Mouse (Mus musculus) urinary bladder, postnatal 25 days (tissue): ENCODE results near the gene Usp22.
"Not testable (repeated sequence)": the region's sequence is repeated elsewhere in the genome, so short reads cannot be mapped to it uniquely, and the experiment has no call there.

Experiments used
- DNase-seq: peaks from one replicate; pipeline ENCODE4 v3.0.0; 2022; ENCODE audit warnings: low spot score

Gene Usp22

DNA sequence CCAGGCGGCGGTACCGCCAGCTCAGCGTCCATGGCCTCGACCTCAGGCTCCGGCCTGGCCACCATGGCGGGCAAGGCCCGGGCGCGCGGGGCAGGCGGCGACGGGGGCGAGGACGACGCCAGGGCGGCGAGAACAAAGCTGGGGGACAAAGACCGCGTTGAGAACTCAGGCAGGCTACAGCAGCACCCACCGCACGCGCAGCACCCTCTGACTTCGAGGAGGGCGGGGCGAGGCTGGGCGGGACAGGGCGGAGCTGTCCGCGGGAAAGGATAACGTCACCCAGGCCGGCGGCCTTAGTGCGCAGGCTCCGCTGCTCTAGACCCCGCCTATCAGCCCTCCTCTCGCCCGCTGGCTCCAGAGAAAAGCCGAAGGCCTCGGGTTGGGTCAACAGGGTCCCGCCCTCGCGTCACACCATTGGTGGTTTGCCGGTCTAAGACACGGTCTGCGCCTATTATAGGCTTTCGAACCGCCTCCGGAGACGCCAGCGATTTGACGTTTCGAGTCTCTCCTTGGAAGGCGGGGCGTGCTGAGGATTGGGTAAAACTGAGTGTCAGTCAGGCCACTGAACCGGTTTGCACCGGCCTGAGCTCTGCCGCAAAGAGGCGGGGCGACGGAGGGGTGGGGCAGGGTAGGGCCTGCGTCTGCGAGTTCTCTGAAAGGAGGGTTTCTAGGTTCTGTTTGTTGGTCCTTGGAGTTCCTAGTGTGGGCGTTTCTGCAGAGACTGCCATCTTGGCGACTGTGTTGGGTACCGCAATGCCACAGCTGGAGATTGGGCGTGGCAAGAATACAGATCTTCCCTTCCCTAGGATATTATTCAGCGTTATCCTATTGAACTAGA lies at the start of gene Usp22:
Usp22 (minus strand) TSS at position 235 of the 838 bp plus-strand sequence.
- DNase-seq, result peak; percentile 96

DNA sequence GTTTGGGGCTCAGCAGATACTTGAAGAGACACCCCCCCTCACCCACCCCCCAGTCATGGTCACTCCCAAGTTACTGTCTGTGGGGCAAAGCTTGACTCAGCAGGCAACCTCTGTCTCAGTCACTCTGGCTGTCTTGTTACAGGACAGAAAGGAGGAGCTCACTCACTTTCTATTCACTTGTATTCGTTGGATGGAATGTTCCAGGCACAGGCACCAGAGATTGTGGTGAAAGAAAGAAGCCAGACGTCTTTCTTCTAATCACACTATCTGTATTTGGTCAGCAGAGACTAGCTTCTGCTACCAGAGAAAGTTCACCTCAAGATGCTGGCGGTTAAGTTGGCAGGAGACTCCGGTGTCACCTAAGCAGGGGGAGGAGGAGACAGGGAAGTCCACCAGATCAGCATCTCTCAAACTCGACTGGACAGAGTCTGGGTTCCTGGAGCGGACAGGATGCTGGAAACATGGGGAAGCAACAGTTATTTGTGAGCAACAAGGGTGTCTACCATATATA lies 49.4 kb upstream of the Usp22 start:
- no peak for DNase-seq

DNA sequence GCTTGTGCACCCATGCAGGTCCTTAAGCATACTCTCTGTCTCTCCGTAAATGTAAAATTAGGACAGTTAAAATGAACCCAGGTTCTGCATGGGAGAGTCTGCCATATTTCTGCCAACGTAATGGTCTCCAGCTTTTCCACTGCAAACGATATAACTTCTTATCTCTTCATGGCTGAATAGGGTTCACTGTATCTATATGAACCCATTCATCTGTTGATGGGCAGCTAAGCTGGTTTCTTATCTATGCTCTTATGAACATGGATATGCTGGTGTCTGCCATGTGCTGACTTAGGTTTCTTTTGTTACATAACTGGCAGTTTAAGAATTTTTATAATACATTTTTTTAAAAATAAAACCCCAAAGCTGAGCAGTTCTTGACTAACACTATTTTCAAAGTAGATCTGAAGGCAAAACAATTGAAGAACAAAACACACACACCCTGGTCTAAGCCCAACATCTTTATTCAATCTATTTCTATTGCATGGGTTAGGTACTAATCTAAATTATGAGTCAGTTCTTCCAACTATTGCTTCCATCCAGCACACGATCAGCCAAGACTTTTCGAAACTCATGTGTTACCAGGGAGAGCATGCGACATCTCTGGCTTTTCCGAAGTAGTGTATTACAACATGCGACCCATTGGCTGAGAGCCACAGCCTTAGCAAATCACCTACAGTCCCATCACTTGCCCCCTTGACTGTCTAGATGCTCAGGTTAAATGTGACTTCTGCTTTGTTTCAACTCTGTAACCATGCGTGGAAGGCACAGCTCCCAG lies 48.3 kb upstream of the Usp22 start:
- no peak for DNase-seq

DNA sequence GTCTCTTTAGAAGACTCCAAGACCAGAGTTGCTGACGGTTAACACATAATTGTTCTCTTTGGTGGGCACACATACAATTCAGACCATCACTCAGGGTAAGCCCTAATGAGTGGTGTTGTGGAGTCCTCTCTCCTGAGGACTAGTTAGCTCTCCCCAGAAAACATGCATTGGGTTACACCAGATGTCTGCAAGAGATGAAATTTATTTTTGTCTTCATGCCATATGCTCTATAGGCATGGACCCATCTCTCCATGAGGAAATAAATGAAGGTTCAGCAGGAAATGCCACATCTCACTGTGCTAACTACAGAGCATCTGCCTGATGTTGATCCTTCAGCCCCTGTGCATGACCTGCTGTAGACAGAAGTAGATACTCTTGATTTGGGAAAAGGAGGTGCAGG lies 47.2 kb upstream of the Usp22 start:
- no peak for DNase-seq

DNA sequence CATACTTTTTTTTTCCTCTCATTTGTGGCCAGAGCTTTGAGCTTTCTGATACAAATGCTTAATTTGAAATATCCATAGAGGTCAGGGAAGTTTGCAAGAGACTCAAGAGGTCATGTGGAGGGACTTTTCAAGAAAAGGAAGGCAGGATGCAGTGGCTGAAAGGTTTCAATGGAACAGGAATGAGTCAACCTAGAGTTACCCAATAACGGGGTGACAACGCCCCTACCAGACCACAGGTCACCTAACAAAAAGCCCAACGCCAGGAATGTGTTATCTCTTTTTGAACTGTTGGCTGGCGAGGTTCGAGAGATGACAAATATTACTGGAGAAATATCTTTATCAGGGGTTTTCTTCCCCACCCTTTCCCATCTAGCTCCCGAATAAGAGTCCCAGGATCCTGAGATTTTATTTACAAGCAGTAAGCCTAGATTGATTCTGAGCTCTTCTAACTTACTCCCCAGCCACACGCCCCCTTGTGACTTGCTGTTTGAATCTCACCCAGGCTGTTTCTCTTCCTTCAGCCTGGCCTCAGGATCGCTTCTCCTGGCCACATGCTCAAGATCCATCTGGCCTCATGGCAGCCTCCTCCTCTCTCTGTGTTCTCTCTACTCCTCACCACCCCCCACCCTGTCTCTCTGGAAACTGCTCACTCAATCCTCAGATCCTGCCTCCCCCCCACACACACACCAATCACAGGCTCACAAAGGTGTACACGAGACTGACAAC lies 45.5 kb upstream of the Usp22 start:
- DNase-seq, result no peak

DNA sequence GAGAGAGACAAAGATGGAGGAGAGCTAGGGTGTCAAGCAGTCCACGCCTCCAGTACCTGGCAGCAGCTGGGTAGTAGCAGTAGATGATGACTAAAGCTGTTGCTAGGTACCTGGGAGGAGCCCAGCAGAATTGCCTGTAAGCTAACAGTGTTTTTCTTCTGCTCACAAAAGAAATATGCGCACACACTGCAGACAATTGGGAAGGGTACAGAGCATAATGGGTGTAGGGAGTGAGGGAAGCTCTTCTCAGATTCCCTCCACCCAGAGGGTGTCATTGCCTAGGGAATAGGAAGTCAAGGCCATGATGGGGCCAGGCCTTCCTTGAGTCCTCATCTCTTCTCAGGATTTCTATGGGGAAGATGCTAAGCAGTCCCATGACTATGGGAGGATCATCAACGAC lies 41.1 kb upstream of the Usp22 start:
- DNase-seq, result no peak

DNA sequence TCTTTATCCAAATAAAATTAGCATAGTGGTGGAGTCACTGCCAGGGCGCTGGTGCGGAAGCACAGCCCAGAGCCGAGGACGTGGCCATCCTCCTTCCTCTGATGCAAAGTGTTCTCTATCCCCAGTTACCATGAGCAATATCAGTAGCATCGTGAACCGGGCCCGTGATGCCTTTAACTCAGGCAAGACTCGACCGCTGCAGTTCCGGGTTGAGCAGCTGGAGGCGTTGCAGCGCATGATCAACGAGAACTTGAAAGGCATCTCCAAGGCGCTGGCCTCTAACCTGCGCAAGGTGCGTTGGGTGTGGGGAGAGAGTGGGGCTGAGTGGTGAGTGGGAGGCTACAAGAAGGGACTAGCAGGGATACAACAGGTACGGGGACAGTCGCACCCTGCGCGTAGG lies 37.2 kb upstream of the Usp22 start:
- no peak for DNase-seq

DNA sequence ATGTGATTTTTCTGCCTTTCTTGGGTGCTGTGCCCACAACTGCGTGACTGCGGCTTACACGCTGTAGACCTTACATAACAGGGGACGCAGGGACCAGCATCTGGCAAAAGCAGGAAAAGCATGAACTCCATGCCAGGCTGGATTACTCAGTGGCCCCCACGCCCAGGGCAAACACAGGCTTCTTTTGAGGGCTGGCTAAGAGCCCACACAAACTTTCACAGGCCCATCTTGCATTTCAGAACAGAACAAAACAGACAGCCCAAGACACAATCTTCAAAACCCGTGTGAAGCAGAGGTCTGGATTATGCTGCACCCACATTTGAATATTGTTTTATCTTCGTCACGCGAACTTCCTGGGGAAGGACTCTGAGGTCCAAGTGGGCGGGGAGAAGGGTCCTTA lies 33.5 kb upstream of the Usp22 start:
- peak; percentile 36 for DNase-seq

DNA sequence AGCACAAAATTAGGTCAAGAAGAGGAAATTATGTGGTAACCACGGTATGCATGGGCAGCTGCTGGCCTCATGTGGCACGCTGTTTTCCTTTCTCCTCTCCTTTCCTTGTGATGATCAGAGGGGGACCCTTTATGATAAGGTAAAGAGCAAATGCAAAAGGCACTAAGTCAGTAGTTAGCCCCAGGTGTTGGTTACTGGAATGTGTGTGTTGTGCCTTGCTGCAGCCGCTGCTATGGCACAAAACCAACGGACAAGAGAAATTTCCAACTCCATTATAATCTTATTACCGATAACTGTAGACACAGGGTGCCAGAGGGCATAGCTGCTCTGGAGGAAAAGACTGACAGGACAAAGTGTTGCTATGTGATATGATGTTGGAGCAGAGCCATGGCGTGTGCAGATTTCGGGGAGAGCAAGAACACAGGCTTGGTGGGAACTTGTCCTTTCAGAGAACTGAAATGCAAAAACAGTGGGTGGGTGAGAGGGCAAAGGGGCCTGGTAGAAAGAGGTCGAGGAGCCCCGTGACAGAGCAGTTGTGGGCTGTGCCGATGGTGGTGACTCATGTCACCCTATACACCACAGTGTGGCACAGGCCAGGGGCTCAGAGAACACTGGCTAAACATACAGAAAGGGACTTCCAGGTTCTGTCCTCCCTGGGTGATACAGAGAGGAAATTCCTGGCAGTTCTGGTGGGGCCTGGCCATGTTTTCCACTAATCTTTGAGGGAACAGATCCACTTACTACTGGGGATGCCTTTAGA lies 32.8 kb upstream of the Usp22 start, which contains the start of gene Aldh3a1:
Aldh3a1 (plus strand) TSS at position 51 of the 760 bp plus-strand sequence.
- DNase-seq, result no peak

DNA sequence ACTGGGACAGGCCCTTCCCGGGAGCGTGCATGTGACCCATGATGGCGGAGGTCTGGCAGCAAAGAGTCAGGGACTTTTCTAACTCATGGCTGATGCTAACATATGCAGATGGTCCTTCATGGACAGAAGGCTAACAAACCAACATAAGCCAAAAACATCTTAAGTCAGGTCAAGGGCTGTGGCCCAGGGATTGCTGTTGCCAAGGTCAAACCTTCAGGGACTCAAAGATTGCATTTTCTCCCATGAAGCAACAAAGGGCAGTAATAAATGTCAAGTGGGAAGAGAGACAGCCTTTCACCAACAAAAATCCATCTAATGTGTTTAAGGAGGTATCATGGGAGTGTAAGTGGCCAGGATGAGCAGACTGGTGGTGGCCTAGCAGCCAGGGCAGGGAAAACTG lies 31.3 kb upstream of the Usp22 start:
- no peak for DNase-seq

DNA sequence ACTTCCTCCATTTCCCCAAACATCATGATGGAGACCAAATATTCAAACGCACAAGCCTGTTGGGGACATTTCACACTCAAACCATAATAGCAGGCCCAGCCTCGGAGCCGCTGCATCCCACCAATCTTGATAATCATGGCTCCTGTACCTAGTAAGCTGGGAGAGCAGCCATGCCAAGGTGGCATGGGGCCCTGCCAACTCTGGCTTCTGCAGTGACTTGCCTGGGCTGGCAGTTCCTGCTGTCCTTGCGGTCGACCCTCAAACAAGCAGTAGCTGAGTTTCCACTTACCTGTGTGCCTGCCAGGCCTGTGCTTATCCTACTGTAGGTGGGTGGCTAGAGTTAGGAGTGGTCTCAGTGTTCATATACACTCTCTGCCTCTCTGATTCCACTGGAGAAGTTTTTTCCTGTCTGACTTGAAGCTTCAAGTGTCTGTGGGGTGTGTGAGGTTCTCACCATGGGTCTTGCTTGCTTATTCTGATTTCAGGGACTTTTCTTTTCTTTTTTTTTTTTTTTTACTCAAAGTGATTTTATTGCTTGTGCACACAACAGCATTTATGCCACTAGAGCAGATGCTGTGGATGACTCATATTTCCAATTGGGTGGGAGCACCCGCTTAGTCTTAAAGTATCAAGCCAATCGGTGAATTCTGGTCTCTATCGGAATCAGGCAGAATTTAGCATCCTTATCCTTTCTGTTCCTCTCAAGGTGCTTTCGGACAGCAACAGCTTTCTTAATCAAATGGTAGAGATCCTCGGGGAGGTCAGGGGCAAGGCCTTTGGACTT lies 30.5 kb upstream of the Usp22 start:
- no peak for DNase-seq

DNA sequence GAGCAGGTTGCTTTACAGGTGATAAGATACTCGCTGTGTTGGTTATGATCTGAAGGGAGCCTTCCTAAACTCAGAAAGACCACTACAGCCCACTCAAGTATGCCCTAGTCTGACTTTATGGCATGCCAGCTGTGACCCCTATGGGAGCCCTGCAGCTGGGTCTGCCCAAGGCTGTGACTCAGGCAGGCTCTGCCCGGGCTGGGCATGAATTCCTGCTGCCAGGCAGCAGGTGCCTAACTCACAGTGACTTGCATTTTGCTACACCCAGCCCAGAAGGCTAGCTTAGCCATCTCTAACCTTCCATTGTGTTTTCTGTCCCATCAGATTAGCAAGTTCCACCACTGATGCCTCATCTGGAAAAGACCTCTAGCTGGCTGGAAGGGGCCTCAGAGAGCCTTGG lies 28.0 kb upstream of the Usp22 start:
- DNase-seq, result no peak

DNA sequence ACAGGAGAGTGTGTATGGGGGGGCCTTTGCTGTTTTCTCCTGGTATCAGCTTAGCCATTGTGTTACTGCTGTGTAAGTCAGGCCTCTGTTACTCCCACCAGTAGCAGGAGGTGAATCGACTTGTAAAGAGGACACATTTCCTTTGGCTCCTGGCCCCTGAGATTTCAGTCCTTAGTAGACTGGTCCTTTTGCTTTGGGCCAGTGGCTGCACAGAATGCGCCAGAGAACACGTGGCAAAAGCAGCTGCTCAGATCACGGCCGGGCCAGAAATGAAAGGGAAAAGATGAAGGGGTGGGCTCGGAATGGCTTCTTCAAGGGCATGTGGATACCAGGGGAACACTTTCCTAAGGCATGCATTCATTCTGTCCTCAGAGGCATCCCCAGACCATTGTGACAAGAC lies 27.3 kb upstream of the Usp22 start:
- DNase-seq, result no peak

DNA sequence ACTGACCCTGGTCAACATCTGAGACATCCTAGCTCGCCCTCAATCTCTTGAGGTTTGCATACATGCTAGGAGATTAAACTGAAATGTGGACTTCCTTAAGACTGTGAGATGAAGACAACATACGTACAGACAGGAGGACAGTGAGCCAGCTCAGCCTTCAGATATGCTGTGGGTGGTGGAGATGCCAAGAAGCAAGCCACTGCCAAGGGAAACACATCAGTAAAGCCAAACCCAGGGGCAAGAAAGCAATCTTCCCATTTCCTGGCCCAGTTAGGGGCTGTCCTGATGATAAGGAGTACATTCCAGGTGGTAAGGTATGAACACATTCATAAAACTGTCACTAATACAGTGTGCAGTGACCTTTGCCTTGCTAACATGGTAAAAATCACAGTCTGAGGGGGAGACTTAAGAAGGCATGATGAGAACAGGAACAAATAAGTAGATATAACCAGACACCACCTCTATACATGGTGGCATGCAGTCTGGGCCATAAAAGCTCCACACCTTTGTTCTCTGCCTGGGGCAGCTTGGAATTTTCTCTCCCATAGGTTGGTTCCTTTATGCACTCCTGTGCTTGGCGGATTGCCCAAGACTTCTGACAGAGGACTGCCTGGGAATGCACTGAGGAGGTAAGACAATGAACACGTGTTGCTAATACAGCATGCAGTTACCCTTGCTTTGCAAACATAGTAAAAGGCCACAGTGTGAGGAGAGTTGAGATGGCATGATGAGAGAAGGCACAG lies 24.9 kb upstream of the Usp22 start:
- no peak for DNase-seq

DNA sequence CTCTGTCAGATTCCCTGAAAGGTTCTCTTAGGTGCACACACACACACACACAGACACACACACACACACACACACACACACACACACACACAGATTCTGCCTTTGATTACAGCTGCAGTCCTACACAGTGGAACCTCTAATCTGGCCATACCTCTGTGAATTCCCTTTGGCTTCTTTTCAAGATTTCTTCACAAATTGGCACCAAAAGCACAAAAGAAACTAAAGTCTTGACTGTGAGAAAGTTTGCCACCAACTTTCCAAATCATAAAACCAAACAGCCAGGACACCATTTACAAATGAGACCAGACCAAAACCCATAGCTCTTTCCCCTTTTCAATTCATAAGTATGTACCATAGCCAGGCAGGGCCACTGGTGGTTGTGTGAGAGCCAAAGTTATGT lies 23.1 kb upstream of the Usp22 start:
- no peak for DNase-seq

DNA sequence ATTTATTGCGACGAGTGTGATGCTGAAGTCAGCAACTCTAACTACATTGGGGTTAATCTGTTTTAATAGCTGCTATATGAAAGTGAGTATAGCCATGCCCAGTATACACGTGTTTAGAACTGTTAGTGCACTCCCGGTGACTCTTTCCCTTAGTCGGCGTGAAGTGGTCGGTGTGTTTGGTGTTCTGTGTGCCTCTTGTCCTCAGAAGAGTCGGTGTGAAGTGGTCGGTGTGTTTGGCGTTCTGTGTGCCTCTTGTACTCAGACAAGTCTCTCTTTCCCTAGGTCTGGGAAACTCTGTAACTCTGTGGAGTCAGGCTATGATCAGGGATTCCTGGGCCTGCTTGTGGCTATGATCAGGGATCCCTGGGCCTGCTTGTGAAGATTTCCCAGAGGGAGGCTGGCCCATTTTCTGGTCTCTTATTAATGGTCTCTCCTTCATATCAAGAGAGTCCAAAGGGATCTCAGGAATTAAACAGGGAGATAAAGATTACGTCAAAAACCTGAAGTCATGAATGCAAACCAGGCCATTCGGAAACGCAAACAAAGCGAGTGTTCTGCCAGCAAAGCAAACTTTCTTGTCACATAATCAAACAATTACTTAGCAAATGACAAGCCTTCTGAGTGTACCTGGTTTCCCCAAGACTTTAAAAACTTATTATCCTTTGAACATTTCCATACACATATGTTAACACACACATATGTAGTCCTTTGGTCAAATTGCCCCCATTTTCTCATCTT lies 21.9 kb upstream of the Usp22 start:
- DNase-seq, result no peak

DNA sequence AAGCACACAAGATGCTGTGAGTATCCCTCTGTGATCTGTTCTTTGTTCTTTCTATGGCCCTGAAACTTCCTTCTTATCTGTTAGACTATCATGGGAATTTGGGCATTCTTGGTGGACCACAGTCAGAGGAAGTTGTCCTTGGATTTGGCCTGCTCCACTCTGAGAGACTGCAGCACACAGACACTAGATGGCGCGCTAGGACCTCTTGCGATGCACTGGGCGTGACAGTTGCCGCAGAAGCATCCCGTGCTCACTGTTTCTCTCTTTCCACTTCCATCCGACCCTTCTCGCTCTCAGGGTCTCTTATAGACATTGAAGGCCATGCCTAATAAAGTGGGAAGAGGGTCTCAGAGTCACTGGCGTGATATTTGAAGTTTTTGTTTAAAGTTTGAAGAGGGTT lies 18.5 kb upstream of the Usp22 start:
- peak; percentile 84 for DNase-seq

DNA sequence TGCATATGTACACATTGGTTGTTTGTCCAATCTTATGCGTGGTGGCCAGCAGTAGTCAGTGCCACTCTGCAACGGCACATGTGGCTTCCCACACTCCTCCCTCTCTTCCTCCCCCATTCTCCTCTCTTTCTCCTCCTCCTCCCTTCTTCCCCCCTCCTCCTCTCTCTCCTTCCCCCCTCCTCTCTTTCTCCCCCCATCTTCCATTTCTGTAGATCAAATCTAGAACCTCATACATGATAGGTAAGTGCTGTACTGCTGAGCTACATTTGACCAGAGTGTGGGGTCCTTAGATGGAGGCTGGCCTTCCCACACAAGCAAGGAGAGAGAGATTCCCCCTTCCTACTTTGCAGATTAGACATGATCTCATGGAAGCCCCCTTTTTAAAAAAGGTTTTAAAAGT lies 17.9 kb upstream of the Usp22 start:
- no peak for DNase-seq

DNA sequence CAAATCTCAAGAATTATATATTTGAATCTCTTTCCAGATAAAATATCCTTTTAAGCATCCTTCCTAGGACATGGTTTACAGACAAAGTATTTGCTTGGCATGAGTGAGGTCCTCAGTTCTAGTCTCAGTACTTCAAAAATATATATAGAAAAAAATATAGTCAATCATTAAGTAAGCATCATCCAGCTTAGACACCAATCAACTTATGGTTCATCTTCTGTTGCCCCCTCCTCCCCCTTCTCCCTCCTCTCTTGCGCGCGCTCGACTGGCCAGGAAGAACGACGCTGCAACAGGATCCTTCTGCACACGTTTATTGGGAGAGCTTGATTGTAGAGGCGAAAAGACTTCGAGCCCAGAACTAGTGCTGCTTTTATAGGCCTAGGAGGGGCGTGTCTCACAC lies 17.3 kb upstream of the Usp22 start:
- DNase-seq, result not testable (repeated sequence)

DNA sequence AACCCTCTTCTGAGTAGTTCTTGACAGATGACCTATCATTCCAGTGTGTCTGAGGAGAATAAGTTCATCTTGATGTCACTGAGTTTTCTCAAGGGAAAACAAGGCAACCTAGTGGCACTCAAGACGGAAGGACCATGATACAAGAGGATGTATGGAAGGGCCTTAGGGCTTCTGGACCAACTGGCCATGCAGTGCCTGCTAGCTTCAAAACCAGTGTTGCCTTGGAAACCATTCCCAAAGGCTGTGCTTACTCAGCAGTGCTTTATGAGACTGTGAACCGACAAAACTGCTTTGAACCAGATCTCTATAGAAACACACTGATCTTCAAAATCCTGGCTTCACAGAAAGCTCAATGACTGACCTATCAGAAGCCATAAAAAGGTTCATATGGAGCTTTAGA lies 15.9 kb upstream of the Usp22 start:
- DNase-seq, result no peak
